Mouse (Mus musculus): ENCODE data around the gene Fga.

DNA sequence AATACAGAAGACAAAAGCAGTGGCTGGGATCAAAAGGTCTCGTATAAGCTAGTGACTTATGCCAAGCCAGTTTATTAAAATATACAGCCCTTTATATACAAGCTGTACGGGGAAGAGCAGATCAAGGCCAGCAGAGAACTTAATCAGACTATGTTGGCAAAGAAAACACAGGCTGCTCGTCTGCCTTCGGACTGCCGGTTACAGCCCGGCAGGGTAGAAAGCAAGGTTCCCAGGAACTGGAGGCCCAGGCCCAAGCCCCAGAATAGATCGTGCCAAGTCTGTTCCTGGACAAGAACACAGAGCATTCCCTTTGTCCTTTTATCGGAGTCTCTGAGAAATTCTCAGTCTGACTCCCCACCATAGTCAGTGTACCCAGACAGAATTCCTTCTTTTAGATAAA lies 44.0 kb upstream of the Fga start:
- TF ChIP-seq CTCF (IDR thresholded peaks at IDR 0.05; ENCODE audit: low read depth, low read length) (no peak), POLR2A (IDR thresholded peaks at IDR 0.05; ENCODE audit: borderline replicate concordance, low read depth, low read length) (no peak)

Data from bone marrow macrophage, adult 2 months (primary cell).